Mouse (Mus musculus) mouse embryonic stem cell (cell line): ENCODE measurements at regions not wholly inside any gene's neighbourhood (a gene's known extent, or its start where the extent isn't known, plus 50 kb on each side); places are given as distances from the start of the nearest gene placed in this dataset.

Experiments
- in situ Hi-C, 2 experiments: fragments of 300-500 bp; cut with MboI; formaldehyde crosslinking; loops; 1 replicate in 1 of 2; 3 replicates in 1 of 2; pipeline ENCODE4 v1.14.3; 2019 to 2020; ENCODE audit warnings: low sequenced_read_pairs in 2 of 2, low pct_unique_long_range_greater_than_20kb in 1 of 2, mixed read lengths in 1 of 2; ENCODE audit not compliant: unreplicated experiment in 1 of 2

GRCm38 (mm10) chr1:184497007-184497406 lies 235.4 kb downstream of the Hlx start:
- in situ Hi-C loops: loop anchor here in 1 of 2 experiments (25.0 kb wide), 1 partner anchor 240 kb away; the partner anchor contains the start of gene Hlx

- in situ Hi-C loops: loop anchor here in 1 of 2 experiments (25.0 kb wide), 1 partner anchor 243 kb away; the partner anchor contains the start of gene Hlx
These were observed 238.6 kb downstream of the Hlx start for GRCm38 (mm10) chr1:184493811-184494210.

GRCm38 (mm10) chr1:184492115-184492514 lies 240.3 kb downstream of the Hlx start:
- in situ Hi-C loops: loop anchor here in 1 of 2 experiments (25.0 kb wide), 1 partner anchor 245 kb away; the partner anchor contains the start of gene Hlx

GRCm38 (mm10) chr1:184491252-184491651 lies 241.2 kb downstream of the Hlx start:
- in situ Hi-C loops: loop anchor here in 1 of 2 experiments (25.0 kb wide), 1 partner anchor 246 kb away; the partner anchor contains the start of gene Hlx

GRCm38 (mm10) chr1:184487409-184487808 lies 245.0 kb downstream of the Hlx start:
- in situ Hi-C loops: loop anchor here in 1 of 2 experiments (25.0 kb wide), 1 partner anchor 250 kb away; the partner anchor contains the start of gene Hlx

GRCm38 (mm10) chr1:184484801-184485200 lies 247.6 kb downstream of the Hlx start:
- in situ Hi-C loops: loop anchor here in 1 of 2 experiments (25.0 kb wide), 1 partner anchor 252 kb away; the partner anchor contains the start of gene Hlx

- in situ Hi-C loops: loop anchor here in 1 of 2 experiments (25.0 kb wide), 1 partner anchor 254 kb away; the partner anchor contains the start of gene Hlx
These were observed 249.0 kb downstream of the Hlx start for GRCm38 (mm10) chr1:184483371-184483770.

GRCm38 (mm10) chr1:184482026-184482425 lies 250.4 kb downstream of the Hlx start:
- in situ Hi-C loops: loop anchor here in 1 of 2 experiments (25.0 kb wide), 1 partner anchor 255 kb away; the partner anchor contains the start of gene Hlx

- in situ Hi-C loops: loop anchor here in 1 of 2 experiments (25.0 kb wide), 1 partner anchor 257 kb away; the partner anchor contains the start of gene Hlx
These were observed 251.7 kb downstream of the Hlx start for GRCm38 (mm10) chr1:184480571-184481220.

GRCm38 (mm10) chr1:184478006-184478405 lies 254.4 kb downstream of the Hlx start:
- in situ Hi-C loops: loop anchor here in 1 of 2 experiments (25.0 kb wide), 1 partner anchor 259 kb away; the partner anchor contains the start of gene Hlx

- in situ Hi-C loops: no loop called here
These were observed 269.8 kb downstream of the Hlx start for GRCm38 (mm10) chr1:184462481-184463124.

- in situ Hi-C loops: no loop called here
These were observed 271.0 kb downstream of the Hlx start for GRCm38 (mm10) chr1:184461411-184461810.

GRCm38 (mm10) chr1:184456727-184457126 lies 275.7 kb downstream of the Hlx start:
- in situ Hi-C loops: no loop called here

- in situ Hi-C loops: no loop called here
These were observed 278.0 kb downstream of the Hlx start for GRCm38 (mm10) chr1:184454381-184454780.

GRCm38 (mm10) chr1:184453673-184454072 lies 278.7 kb downstream of the Hlx start:
- in situ Hi-C loops: no loop called here

- in situ Hi-C loops: no loop called here
These were observed 279.4 kb downstream of the Hlx start for GRCm38 (mm10) chr1:184453061-184453460.

GRCm38 (mm10) chr1:184451686-184452085 lies 280.7 kb downstream of the Hlx start:
- in situ Hi-C loops: no loop called here

- in situ Hi-C loops: no loop called here
These were observed 283.4 kb downstream of the Hlx start for GRCm38 (mm10) chr1:184449007-184449406.

- in situ Hi-C loops: no loop called here
These were observed 284.5 kb downstream of the Hlx start for GRCm38 (mm10) chr1:184447911-184448310.
